Mouse (Mus musculus) forebrain, embryonic 15.5 days (tissue): ENCODE data around the gene C2cd3. TPM values are rescaled to one million over a fixed set of nuclear protein-coding genes. Genes with fewer than 3 reads are reported as not detected.

Experiments
- ATAC-seq: fragments of 200-750 bp; cut with Nextera tagmentation; replicated peaks from 2 replicates; pipeline ENCODE4 v1.8.0; 2017; ENCODE audit warnings: mild to moderate bottlenecking, moderate TSS enrichment, moderate library complexity
- H3K27ac ChIP-seq: fragments of 300-500 bp; sonication (generic); replicated peaks from 2 replicates; pipeline ENCODE4 v1.5.1; 2015; ENCODE audit warnings: mild to moderate bottlenecking, inconsistent platforms
- H3K27me3 ChIP-seq: fragments of 300-500 bp; sonication (generic); 2 replicates; pipeline ENCODE4 v1.6.1; 2015; ENCODE audit warnings: inconsistent platforms
- H3K36me3 ChIP-seq: fragments of 300-500 bp; sonication (generic); 2 replicates; pipeline ENCODE4 v1.6.1; 2015; ENCODE audit warnings: mild to moderate bottlenecking, inconsistent platforms
- H3K4me1 ChIP-seq: fragments of 300-500 bp; sonication (generic); 2 replicates; pipeline ENCODE4 v1.6.1; 2015; ENCODE audit warnings: inconsistent platforms
- H3K4me2 ChIP-seq: fragments of 300-500 bp; sonication (generic); replicated peaks from 2 replicates; pipeline ENCODE4 v1.6.1; 2015; ENCODE audit warnings: mild to moderate bottlenecking, inconsistent platforms
- H3K4me3 ChIP-seq: fragments of 300-500 bp; sonication (generic); 2 replicates; pipeline ENCODE4 v1.5.1; 2015; ENCODE audit warnings: mild to moderate bottlenecking, inconsistent platforms
- H3K9ac ChIP-seq: fragments of 300-500 bp; sonication (generic); replicated peaks from 2 replicates; pipeline ENCODE4 v1.6.1; 2015; ENCODE audit warnings: mild to moderate bottlenecking, inconsistent platforms
- H3K9me3 ChIP-seq: fragments of 300-500 bp; sonication (generic); 2 replicates; pipeline ENCODE4 v1.6.1; 2016; ENCODE audit warnings: inconsistent platforms
- WGBS: fragments of 180-500 bp; shearing (Covaris S2); methylation state at CpG from one replicate; pipeline ENCODE4 v1.1.7; 2015; ENCODE audit warnings: mixed read lengths; 5-methylcytosine and 5-hydroxymethylcytosine counted together
- polyA plus RNA-seq: library from polyadenylated mRNA; unstranded; fragments of >200 nt; fragmentation: Nextera tagmentation; extraction: Ambion mirVana; gene quantifications from 2 replicates; pipeline ENCODE4 v1.2.1, GENCODE M21; 2015

The C2cd3 gene
- polyA plus RNA-seq, result 28.8 and 29.7 TPM in 2 replicates

GRCm38 (mm10) chr7:100371495-100372451 is at the start of gene C2cd3, which contains the start of gene Ppme1:
Gene C2cd3, plus strand, starts transcription at chr7:100372233.
Gene Ppme1, minus strand, starts transcription at chr7:100372307.
- H3K27ac ChIP-seq, result peak within 1 kb of the TSS; percentile 89
- H3K4me2 ChIP-seq, result peak within 1 kb of the TSS; percentile 67
- no peaks in the 10 kb centered on the region for H3K27me3 ChIP-seq
- H3K9ac ChIP-seq, result peak within 1 kb of the TSS; percentile 90
- H3K36me3 ChIP-seq, result peaks cover 18% of the 10 kb centered on the region
- peak; percentile 98 for ATAC-seq
- H3K4me3 ChIP-seq, result peak within 1 kb of the TSS; percentile 86
- no peaks in the 10 kb centered on the region for H3K9me3 ChIP-seq
- peaks cover 39% of the 10 kb centered on the region for H3K4me1 ChIP-seq
- WGBS, result under 1% methylated on average over 54 of the region's 54 CpGs

GRCm38 (mm10) chr7:100323721-100324120 is 48.3 kb upstream of the C2cd3 start:
- Histone ChIP-seq H3K27ac (no peak overlapping the region), H3K4me3 (no peak overlapping the region), H3K9me3 (no peaks in the 10 kb centered on the region), H3K4me1 (no peaks in the 10 kb centered on the region), H3K36me3 (peaks cover 19% of the 10 kb centered on the region), H3K4me2 (no peak overlapping the region), H3K9ac (no peak overlapping the region), H3K27me3 (no peaks in the 10 kb centered on the region)
- WGBS, result 77% methylated on average over 3 of the region's 3 CpGs
- no peak for ATAC-seq

DNA sequence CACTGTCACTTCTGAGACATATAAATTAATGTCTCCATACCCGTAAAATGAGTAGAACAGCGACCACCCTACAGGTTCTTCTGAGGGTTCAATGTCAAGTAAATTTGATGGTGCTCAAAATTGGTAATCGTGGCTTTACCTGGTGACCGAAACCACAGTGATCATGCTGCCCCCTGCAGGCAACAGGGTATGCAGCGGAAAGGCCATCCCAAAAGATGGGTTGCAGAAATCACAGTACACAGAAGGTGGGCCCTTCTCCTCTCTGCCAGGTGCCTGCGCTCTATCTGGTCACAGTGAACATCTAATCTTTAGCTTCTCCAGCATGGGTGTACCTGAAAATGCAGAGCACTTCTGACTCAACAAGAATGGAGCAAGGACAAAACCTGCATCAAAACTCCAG is 46.6 kb upstream of the C2cd3 start:
- Histone ChIP-seq H3K4me1 (no peaks in the 10 kb centered on the region), H3K36me3 (peaks cover 25% of the 10 kb centered on the region), H3K4me2 (no peak overlapping the region), H3K9ac (no peak overlapping the region), H3K27me3 (no peaks in the 10 kb centered on the region), H3K27ac (no peak overlapping the region), H3K4me3 (no peak overlapping the region), H3K9me3 (no peaks in the 10 kb centered on the region)
- 82% methylated on average over 6 of the region's 6 CpGs for WGBS
- no peak for ATAC-seq

DNA sequence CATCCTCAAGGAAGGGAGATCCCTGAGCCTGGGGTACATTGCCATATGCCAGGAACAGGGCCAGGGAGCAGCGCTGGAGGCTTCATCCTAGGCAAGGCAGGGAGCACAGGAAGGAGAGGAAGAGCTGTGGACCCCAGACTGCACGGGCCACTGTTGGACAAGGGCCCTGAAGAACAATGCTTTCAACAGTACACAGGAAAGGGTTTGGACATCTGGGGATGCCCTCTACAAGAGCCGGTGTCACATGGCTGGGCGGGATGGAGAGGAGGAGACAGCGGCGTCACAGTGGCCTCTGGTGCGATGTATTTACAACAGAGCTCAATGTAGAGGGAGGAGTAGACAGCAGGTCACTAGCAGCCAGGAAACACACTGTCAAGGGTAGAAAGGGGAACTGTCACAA is 44.5 kb upstream of the C2cd3 start:
- 92% methylated on average over 7 of the region's 7 CpGs for WGBS
- no peak overlapping the region for H3K4me3 ChIP-seq
- no peak overlapping the region for H3K27ac ChIP-seq
- no peak overlapping the region for H3K9ac ChIP-seq
- no peaks in the 10 kb centered on the region for H3K27me3 ChIP-seq
- ATAC-seq, result no peak
- no peaks in the 10 kb centered on the region for H3K9me3 ChIP-seq
- peaks cover 45% of the 10 kb centered on the region for H3K36me3 ChIP-seq
- no peak overlapping the region for H3K4me2 ChIP-seq
- no peaks in the 10 kb centered on the region for H3K4me1 ChIP-seq

- no peaks in the 10 kb centered on the region for H3K27me3 ChIP-seq
- no peak overlapping the region for H3K9ac ChIP-seq
- H3K4me2 ChIP-seq, result no peak overlapping the region
- 97% methylated on average over 4 of the region's 4 CpGs for WGBS
- no peaks in the 10 kb centered on the region for H3K4me1 ChIP-seq
- no peak for ATAC-seq
- H3K27ac ChIP-seq, result no peak overlapping the region
- H3K36me3 ChIP-seq, result peaks cover 54% of the 10 kb centered on the region
- no peak overlapping the region for H3K4me3 ChIP-seq
- no peaks in the 10 kb centered on the region for H3K9me3 ChIP-seq
Observed at GRCm38 (mm10) chr7:100328636-100329035, 43.4 kb upstream of the C2cd3 start.

DNA sequence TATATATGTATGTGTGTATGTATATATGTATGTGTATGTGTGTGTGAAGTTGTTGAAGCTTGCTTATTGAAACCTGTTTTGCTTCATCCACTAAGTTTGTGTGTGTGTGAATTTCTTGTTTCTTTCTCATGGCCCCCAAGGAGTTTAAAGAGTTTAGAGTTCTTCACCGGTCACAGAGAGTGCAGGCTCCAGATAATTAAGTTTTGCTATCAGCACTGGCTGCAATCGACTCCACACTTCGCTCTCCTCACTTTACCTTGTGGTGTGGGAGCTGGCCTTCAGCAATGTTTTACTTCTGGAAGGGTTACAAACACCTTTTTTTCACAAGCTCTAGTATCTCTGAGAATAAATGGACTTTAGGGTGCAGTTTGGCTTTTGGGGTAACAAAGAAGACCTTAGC is 40.8 kb upstream of the C2cd3 start:
- no peak overlapping the region for H3K4me3 ChIP-seq
- peaks cover 74% of the 10 kb centered on the region for H3K36me3 ChIP-seq
- H3K27me3 ChIP-seq, result no peaks in the 10 kb centered on the region
- 95% methylated on average over 3 of the region's 3 CpGs for WGBS
- no peak for ATAC-seq
- H3K4me1 ChIP-seq, result no peaks in the 10 kb centered on the region
- H3K4me2 ChIP-seq, result no peak overlapping the region
- H3K27ac ChIP-seq, result no peak overlapping the region
- H3K9me3 ChIP-seq, result no peaks in the 10 kb centered on the region
- no peak overlapping the region for H3K9ac ChIP-seq

GRCm38 (mm10) chr7:100335921-100336320 is 36.1 kb upstream of the C2cd3 start:
- Histone ChIP-seq H3K27me3 (no peaks in the 10 kb centered on the region), H3K9ac (no peak overlapping the region), H3K4me3 (no peak overlapping the region), H3K9me3 (no peaks in the 10 kb centered on the region), H3K4me2 (no peak overlapping the region), H3K36me3 (peaks cover 84% of the 10 kb centered on the region), H3K4me1 (no peaks in the 10 kb centered on the region), H3K27ac (no peak overlapping the region)
- WGBS, result 98% methylated on average over 2 of the region's 2 CpGs
- no peak for ATAC-seq

- Histone ChIP-seq H3K27ac (no peak overlapping the region), H3K4me1 (no peaks in the 10 kb centered on the region), H3K4me2 (no peak overlapping the region), H3K9me3 (no peaks in the 10 kb centered on the region), H3K4me3 (no peak overlapping the region), H3K36me3 (peaks cover 22% of the 10 kb centered on the region), H3K27me3 (no peaks in the 10 kb centered on the region), H3K9ac (no peak overlapping the region)
- WGBS, result 89% methylated on average over 4 of the region's 4 CpGs
- ATAC-seq, result no peak
Observed at GRCm38 (mm10) chr7:100354984-100355383, 17.0 kb upstream of the C2cd3 start.

DNA sequence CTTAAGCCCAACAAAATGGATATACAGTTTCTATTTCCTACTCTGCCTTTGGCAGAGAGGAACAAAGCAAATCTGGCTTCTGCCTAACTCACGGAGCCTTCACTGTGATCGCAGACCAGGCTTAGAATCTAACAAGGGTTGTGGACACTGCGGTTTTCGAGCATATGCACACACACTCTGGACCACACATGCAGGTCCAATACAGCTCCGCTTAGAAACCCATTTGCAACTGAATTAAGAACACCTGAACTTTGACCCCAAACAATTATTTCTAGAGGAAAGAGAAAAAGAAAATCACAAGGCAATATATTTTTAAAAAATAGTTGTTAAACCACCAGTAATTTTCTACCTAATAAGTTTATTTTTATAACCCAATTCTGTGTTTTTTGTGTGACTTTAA is 15.7 kb upstream of the C2cd3 start:
- H3K4me1 ChIP-seq, result no peaks in the 10 kb centered on the region
- no peaks in the 10 kb centered on the region for H3K27me3 ChIP-seq
- H3K9ac ChIP-seq, result no peak overlapping the region
- H3K27ac ChIP-seq, result no peak overlapping the region
- no peaks in the 10 kb centered on the region for H3K9me3 ChIP-seq
- ATAC-seq, result no peak
- 81% methylated on average over 5 of the region's 5 CpGs for WGBS
- H3K4me2 ChIP-seq, result no peak overlapping the region
- peaks cover 22% of the 10 kb centered on the region for H3K36me3 ChIP-seq
- no peak overlapping the region for H3K4me3 ChIP-seq

DNA sequence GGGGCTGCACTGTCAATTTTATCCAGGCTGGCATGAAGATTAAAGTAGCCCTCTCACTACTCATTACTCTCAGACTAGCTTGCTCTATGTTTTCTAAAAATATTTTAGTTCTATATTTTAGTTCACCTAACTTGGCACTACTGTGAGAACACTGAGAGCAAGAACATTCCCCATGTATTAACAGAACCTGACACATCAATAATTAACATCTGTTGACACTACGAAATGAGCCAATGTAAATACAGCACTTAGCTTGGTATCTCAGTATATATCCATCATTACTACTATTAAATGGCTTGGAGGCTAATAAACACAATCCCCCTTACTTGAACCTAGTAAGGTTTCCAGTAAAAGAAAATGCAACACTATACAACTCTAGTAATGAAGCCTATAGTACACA is 15.3 kb upstream of the C2cd3 start:
- Histone ChIP-seq H3K4me3 (no peak overlapping the region), H3K36me3 (peaks cover 18% of the 10 kb centered on the region), H3K9ac (no peak overlapping the region), H3K27me3 (no peaks in the 10 kb centered on the region), H3K27ac (no peak overlapping the region), H3K9me3 (no peaks in the 10 kb centered on the region), H3K4me2 (no peak overlapping the region), H3K4me1 (no peaks in the 10 kb centered on the region)
- WGBS, result 91% methylated on average over 1 of the region's 1 CpGs
- ATAC-seq, result no peak

DNA sequence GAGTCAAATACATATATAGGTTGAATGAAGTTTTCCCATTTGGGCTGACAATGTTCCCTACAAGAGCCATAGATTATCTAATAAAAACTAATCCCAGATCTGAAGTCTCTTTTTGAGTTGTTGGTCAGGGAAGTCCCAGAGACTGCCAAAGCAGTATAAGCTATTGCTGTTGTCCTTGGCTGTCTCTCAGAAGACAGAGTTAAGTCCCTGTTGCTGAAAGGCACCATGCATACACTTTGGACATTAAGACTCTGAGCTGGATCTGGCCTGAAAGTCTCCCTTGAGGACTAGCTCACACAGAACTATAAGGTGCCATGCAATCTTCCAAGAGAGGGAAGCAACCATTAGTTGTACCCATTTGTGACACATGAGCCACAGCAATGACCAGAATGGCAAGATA is 14.2 kb upstream of the C2cd3 start:
- Histone ChIP-seq H3K36me3 (peaks cover 10% of the 10 kb centered on the region), H3K4me2 (no peak overlapping the region), H3K4me3 (no peak overlapping the region), H3K27ac (no peak overlapping the region), H3K4me1 (no peaks in the 10 kb centered on the region), H3K9me3 (no peaks in the 10 kb centered on the region), H3K9ac (no peak overlapping the region), H3K27me3 (no peaks in the 10 kb centered on the region)
- ATAC-seq, result no peak

DNA sequence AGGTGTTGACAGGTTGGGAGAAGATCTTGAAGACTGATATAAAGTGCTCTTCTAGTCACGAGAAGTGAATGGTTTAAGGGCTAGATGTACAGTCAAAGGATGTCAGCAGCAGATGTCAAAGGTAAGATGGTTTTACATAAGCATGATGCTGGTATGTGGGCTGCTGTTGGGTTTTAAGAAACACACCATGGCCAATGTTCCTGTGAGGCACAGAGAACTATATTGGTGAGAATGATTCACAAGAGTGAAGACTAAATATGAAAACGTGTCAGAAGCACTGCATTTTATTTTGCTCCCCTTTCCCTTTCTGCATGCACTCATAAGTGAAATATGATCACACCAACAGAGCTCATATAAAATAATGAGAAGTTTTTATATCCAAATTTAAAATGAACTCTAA is 8.9 kb upstream of the C2cd3 start:
- ATAC-seq, result no peak
- Histone ChIP-seq H3K9me3 (no peaks in the 10 kb centered on the region), H3K27ac (no peak overlapping the region), H3K36me3 (no peaks in the 10 kb centered on the region), H3K4me1 (0 out of 2 replicates have a peak, but pooled peaks cover 3% of the 10 kb centered on the region), H3K27me3 (no peaks in the 10 kb centered on the region), H3K4me3 (no peak overlapping the region), H3K9ac (no peak overlapping the region), H3K4me2 (no peak overlapping the region)
- WGBS, result 87% methylated on average over 2 of the region's 2 CpGs

GRCm38 (mm10) chr7:100364888-100365287 is 7.1 kb upstream of the C2cd3 start:
- Histone ChIP-seq H3K4me2 (no peak overlapping the region), H3K27me3 (no peaks in the 10 kb centered on the region), H3K4me1 (peaks cover 15% of the 10 kb centered on the region), H3K36me3 (no peaks in the 10 kb centered on the region), H3K9ac (no peak overlapping the region), H3K4me3 (no peak overlapping the region), H3K27ac (no peak overlapping the region), H3K9me3 (no peaks in the 10 kb centered on the region)
- 50% methylated on average over 6 of the region's 6 CpGs for WGBS
- no peak for ATAC-seq
